In genomic region chr2:57149796-57150195, GRCm38 (mm10) we compare ENCODE assay signal across 9 mouse cellular contexts.
"Had no signal": no experiment of that assay in that cellular context is flagged by ENCODE, and none has a peak within 500 bp of the region (broad histone marks: within the 10 kb centered on the region; RNA-seq: fewer than 3 reads in every experiment).

No protein-coding gene starts in this region.

- DNase-seq: kidney, postnatal 10 days; liver, postnatal 0 days; lung, embryonic 14.5 days; right cerebral cortex, adult 18-20 months; right cerebral cortex, postnatal 14 days; right cerebral cortex, postnatal 4 days; thymus, adult 2 months; thymus, postnatal 14 days; thymus, postnatal 4 days had no signal
